Mouse (Mus musculus) forebrain, embryonic 13.5 days (tissue): ENCODE results near the gene Gm867. TPM values are rescaled to one million over a fixed set of nuclear protein-coding genes. Genes with fewer than 3 reads are reported as not detected.

Experiments used
- ATAC-seq: fragments of 200-750 bp; cut with Nextera tagmentation; 2 replicates; pipeline ENCODE4 v1.8.0; 2017
- H3K27ac ChIP-seq: fragments of 300-500 bp; sonication (generic); 2 replicates; pipeline ENCODE4 v1.5.1; 2015; ENCODE audit warnings: inconsistent platforms, mild to moderate bottlenecking, moderate library complexity
- H3K27me3 ChIP-seq: fragments of 300-500 bp; sonication (generic); 2 replicates; pipeline ENCODE4 v1.6.1; 2015; ENCODE audit warnings: mild to moderate bottlenecking, inconsistent platforms
- H3K36me3 ChIP-seq: fragments of 300-500 bp; sonication (generic); 2 replicates; pipeline ENCODE4 v1.6.1; 2015; ENCODE audit warnings: mild to moderate bottlenecking, inconsistent platforms; ENCODE audit not compliant: poor library complexity, severe bottlenecking
- H3K4me1 ChIP-seq: fragments of 300-500 bp; sonication (generic); 2 replicates; pipeline ENCODE4 v1.6.1; 2015; ENCODE audit warnings: inconsistent platforms
- H3K4me2 ChIP-seq: fragments of 300-500 bp; sonication (generic); 2 replicates; pipeline ENCODE4 v1.6.1; 2015; ENCODE audit warnings: inconsistent platforms, mild to moderate bottlenecking, moderate library complexity
- H3K4me3 ChIP-seq: fragments of 300-500 bp; sonication (generic); 2 replicates; pipeline ENCODE4 v1.5.1; 2015; ENCODE audit warnings: mild to moderate bottlenecking, inconsistent platforms
- H3K9ac ChIP-seq: fragments of 300-500 bp; sonication (generic); 2 replicates; pipeline ENCODE4 v1.6.1; 2015; ENCODE audit warnings: mild to moderate bottlenecking, inconsistent platforms
- H3K9me3 ChIP-seq: fragments of 300-500 bp; sonication (generic); replicated peaks from 2 replicates; pipeline ENCODE4 v1.6.1; 2016; ENCODE audit warnings: inconsistent platforms
- WGBS: fragments of 180-500 bp; shearing (Covaris S2); methylation state at CpG from one replicate; pipeline ENCODE4 v1.1.7; 2015; 5-methylcytosine and 5-hydroxymethylcytosine counted together
- polyA plus RNA-seq: library from polyadenylated mRNA; unstranded; fragments of >200 nt; fragmentation: Nextera tagmentation; extraction: Ambion mirVana; gene quantifications from 2 replicates; pipeline ENCODE4 v1.2.1, GENCODE M21; 2015

Gene Gm867
- polyA plus RNA-seq, 1 experiment from 2014 or later, result not detected

DNA sequence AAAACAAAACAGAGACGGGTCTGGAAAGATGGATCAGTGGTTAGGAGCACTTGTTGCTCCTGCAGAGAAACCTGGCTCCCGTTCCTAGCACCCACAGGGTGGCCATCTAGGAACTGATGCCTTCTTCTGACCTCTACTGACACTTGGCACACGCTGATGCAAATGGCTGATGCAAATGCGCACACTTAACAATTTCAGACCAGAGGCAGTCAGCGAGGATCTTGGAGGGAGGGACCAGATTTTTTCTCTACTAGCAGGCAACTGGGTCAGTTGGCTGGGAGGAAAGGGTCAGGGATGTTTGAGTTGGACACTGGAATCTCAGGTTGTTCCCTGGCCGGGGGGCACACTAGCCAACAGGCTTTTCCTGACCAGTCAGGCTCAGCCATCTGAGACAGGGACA, 7.6 kb downstream of the Gm867 start, which contains the start of gene Chchd10:
Gene Chchd10, plus strand, starts transcription at position 240 of the 400 bp plus-strand sequence.
- Histone ChIP-seq H3K4me1 (peaks cover 45% of the 10 kb centered on the region), H3K27ac (no peak within 1 kb of the TSS), H3K4me2 (peak within 1 kb of the TSS; percentile 91), H3K36me3 (peaks cover 4% of the 10 kb centered on the region; the same call in 1 of the 2 replicates), H3K27me3 (peaks cover 62% of the 10 kb centered on the region), H3K9ac (peak within 1 kb of the TSS; percentile 87), H3K9me3 (no peaks in the 10 kb centered on the region), H3K4me3 (peak within 1 kb of the TSS; percentile 50)
- no peak for ATAC-seq
- WGBS, result 16% methylated on average over 6 of the region's 6 CpGs

DNA sequence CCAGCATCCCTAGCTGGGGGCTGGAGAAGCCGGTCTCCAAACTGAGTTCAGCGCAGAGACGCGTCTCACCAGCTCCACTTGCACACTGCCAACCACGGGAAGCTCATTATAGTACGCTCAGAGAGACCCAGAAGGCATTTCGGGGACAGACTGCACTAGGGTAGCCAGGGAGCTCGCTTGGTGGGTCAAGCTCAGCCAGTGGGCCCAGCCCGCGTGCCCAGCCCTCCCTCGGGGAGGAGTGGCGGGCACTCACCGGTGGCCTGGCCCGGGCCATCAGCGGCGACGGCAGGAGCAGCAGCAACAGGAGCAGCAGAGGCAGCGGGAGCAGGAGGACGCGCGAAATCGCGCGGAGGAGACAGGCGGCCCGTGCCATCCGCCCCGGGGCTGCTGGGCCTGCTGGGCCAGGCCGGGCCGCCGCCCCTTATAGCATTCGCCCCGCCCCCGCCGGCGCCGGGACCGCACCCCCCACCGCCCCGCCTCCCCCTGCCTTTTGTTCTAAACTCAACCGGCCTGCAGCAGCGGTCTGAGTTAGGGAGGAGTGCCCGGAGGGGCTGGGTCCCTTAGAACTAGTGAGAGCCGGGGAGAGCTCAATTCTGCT, 8.3 kb downstream of the Gm867 start:
- peak overlapping the region; percentile 50 for H3K4me3 ChIP-seq
- under 1% methylated on average over 29 of the region's 44 CpGs for WGBS
- peak overlapping the region; percentile 91 for H3K4me2 ChIP-seq
- no peaks in the 10 kb centered on the region for H3K9me3 ChIP-seq
- no peak overlapping the region for H3K27ac ChIP-seq
- ATAC-seq, result peak; percentile 68
- peaks cover 45% of the 10 kb centered on the region for H3K4me1 ChIP-seq
- H3K36me3 ChIP-seq, result peaks cover 11% of the 10 kb centered on the region
- H3K9ac ChIP-seq, result peak overlapping the region; percentile 87
- peaks cover 55% of the 10 kb centered on the region for H3K27me3 ChIP-seq

DNA sequence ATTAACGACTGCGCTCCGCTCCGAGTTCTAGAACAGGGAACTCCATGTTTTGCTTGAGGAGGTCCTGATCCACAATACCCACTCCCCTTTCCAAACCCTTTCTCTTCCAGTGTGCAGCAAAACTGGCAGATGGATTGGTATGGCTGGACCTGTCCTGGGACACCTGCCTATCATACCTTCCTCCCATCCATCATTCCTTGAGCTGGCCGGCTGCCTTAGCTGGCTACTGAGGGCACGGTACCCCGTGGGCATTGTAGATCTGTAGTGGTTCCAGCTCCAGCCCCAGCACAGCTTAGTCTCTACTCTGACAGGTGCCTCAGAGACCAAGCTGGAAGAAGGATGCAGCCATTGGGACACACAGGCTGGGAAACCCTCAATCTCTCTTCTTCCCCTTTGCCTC, 9.2 kb downstream of the Gm867 start:
- ATAC-seq, result no peak
- Histone ChIP-seq H3K27ac (no peak overlapping the region), H3K9me3 (no peaks in the 10 kb centered on the region), H3K36me3 (peaks cover 20% of the 10 kb centered on the region), H3K27me3 (peaks cover 46% of the 10 kb centered on the region), H3K4me2 (peak overlapping the region; percentile 91), H3K4me1 (peaks cover 45% of the 10 kb centered on the region), H3K9ac (peak overlapping the region; percentile 87), H3K4me3 (peak overlapping the region; percentile 50)
- 26% methylated on average over 7 of the region's 7 CpGs for WGBS

DNA sequence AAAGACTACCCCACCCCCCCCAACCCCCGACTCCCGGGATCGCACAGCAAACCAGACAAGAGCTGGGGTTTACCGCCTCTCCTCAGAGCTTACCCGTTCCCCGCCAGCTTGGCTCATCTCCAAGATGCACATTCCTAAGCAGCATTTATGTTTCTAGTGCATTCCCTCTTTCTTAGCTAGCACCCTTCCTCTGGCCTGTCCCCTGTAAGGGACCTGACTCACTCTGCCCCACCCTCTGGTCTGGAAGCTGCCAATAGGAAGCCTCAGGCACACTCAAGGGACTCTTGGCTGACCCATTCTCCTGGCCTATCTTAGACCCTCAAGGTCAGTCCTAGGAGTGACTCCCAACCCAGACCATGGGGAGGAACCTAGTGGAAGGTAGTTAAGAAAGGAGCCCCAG, 10.2 kb downstream of the Gm867 start:
- no peaks in the 10 kb centered on the region for H3K9me3 ChIP-seq
- WGBS, result 18% methylated on average over 6 of the region's 6 CpGs
- H3K4me3 ChIP-seq, result no peak overlapping the region
- peaks cover 37% of the 10 kb centered on the region for H3K27me3 ChIP-seq
- no peak for ATAC-seq
- no peak overlapping the region for H3K27ac ChIP-seq
- peaks cover 35% of the 10 kb centered on the region for H3K4me1 ChIP-seq
- H3K36me3 ChIP-seq, result peaks cover 26% of the 10 kb centered on the region
- H3K4me2 ChIP-seq, result peak overlapping the region; percentile 91
- no peak overlapping the region for H3K9ac ChIP-seq

DNA sequence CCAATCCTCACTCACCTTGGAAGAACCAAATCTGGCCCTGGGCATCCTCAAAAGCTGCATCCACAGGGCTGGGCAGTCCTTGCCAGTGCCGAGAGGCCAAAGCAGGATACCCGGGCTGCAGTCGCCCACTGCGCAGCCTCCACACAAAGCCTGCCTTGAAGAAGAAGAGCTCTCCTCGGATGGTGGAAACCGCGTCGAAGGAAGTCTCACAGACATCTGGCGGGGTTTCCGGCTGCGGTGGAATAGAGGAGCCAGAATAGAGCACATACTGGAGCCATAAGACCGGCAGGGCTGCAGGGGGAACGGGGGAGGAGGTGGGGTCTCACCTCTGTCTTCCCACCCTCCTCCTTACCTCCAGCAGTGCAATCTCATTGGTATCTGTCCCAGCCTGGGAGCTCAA, 14.1 kb downstream of the Gm867 start:
- Histone ChIP-seq H3K27me3 (peaks cover 11% of the 10 kb centered on the region), H3K4me2 (no peak overlapping the region), H3K4me1 (peaks cover 26% of the 10 kb centered on the region), H3K36me3 (peaks cover 35% of the 10 kb centered on the region), H3K9ac (no peak overlapping the region), H3K4me3 (no peak overlapping the region), H3K27ac (no peak overlapping the region), H3K9me3 (no peaks in the 10 kb centered on the region)
- no peak for ATAC-seq
- WGBS, result 78% methylated on average over 13 of the region's 13 CpGs

GRCm38 (mm10) chr10:75924324-75924723, 16.1 kb downstream of the Gm867 start:
- Histone ChIP-seq H3K36me3 (peaks cover 35% of the 10 kb centered on the region), H3K9me3 (no peaks in the 10 kb centered on the region), H3K9ac (no peak overlapping the region), H3K4me1 (peaks cover 28% of the 10 kb centered on the region), H3K4me3 (no peak overlapping the region), H3K27ac (no peak overlapping the region), H3K27me3 (no peaks in the 10 kb centered on the region), H3K4me2 (no peak overlapping the region)
- 71% methylated on average over 2 of the region's 2 CpGs for WGBS
- no peak for ATAC-seq

DNA sequence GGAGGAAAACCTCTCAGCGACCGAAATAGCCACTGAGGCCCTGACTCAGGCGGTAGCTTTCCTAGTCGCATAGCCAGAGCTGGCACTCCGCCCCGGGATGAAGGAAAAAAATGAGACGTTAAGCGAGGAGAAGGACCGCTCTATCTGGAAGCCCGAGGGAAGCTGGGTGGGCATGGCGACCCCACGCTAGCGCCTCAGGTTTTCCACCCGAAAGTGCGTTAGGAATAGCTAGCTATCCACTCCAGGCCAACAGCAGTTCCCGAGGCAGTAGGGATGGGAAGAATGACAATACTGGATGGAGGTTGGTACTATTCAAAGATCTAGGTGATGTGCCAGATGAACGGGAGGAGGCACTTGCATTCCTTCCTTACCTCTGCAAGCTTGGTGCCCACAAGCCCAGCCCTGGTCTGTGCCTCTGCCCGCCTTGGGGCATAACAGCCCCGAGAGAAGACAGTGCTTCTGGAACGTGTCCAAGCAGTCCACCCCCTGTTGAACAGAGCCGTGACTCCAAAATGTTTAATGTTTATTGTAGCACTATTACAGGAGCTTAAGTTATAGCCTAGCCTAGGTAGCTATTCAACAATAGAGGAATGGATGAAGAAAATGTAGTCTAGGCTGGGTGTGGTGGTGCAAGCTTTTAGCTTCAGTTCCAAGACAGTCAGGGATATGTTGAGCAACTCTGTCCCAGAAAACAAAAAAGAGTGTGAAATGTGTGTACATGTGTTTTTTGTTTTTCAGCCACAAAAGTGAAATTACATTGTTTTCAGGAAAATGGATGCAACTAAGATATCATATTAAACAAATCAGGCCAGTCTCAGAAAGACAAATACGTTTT, 18.5 kb downstream of the Gm867 start:
- Histone ChIP-seq H3K4me2 (peak overlapping the region; percentile 81), H3K36me3 (peaks cover 33% of the 10 kb centered on the region), H3K4me3 (peak overlapping the region; percentile 91), H3K27ac (peak overlapping the region; percentile 97), H3K4me1 (peaks cover 41% of the 10 kb centered on the region), H3K9me3 (no peaks in the 10 kb centered on the region), H3K9ac (peak overlapping the region; percentile 96), H3K27me3 (no peaks in the 10 kb centered on the region)
- WGBS, result 4% methylated on average over 22 of the region's 22 CpGs
- peak; percentile 60 for ATAC-seq

GRCm38 (mm10) chr10:75921026-75921725, 19.3 kb downstream of the Gm867 start, which contains the start of gene Smarcb1:
Gene Smarcb1 (minus strand): TSS chr10:75921617.
- peaks cover 32% of the 10 kb centered on the region for H3K36me3 ChIP-seq
- H3K9ac ChIP-seq, result peak within 1 kb of the TSS; percentile 96
- under 1% methylated on average over 75 of the region's 76 CpGs for WGBS
- H3K27me3 ChIP-seq, result no peaks in the 10 kb centered on the region
- peak within 1 kb of the TSS; percentile 81 for H3K4me2 ChIP-seq
- peaks cover 41% of the 10 kb centered on the region for H3K4me1 ChIP-seq
- H3K27ac ChIP-seq, result peak within 1 kb of the TSS; percentile 97
- ATAC-seq, result peak; percentile 93
- peak within 1 kb of the TSS; percentile 91 for H3K4me3 ChIP-seq
- H3K9me3 ChIP-seq, result no peaks in the 10 kb centered on the region

- Histone ChIP-seq H3K36me3 (peaks cover 39% of the 10 kb centered on the region), H3K9me3 (no peaks in the 10 kb centered on the region), H3K27me3 (no peaks in the 10 kb centered on the region), H3K9ac (0 out of 2 replicates have a peak overlapping the region, but pooled peaks have one; percentile 26), H3K27ac (no peak overlapping the region), H3K4me3 (no peak overlapping the region), H3K4me2 (peak overlapping the region; percentile 81), H3K4me1 (peaks cover 41% of the 10 kb centered on the region)
- WGBS, result 90% methylated on average over 5 of the region's 5 CpGs
- ATAC-seq, result no peak
These were observed 21.4 kb downstream of the Gm867 start for GRCm38 (mm10) chr10:75919026-75919425.

- Histone ChIP-seq H3K9me3 (no peaks in the 10 kb centered on the region), H3K4me1 (peaks cover 29% of the 10 kb centered on the region), H3K4me3 (no peak overlapping the region), H3K27ac (no peak overlapping the region), H3K9ac (no peak overlapping the region), H3K27me3 (no peaks in the 10 kb centered on the region), H3K4me2 (no peak overlapping the region), H3K36me3 (peaks cover 57% of the 10 kb centered on the region)
- no peak for ATAC-seq
- WGBS, result 90% methylated on average over 8 of the region's 8 CpGs
These were observed 23.6 kb downstream of the Gm867 start for GRCm38 (mm10) chr10:75916840-75917239.

- Histone ChIP-seq H3K4me3 (no peak overlapping the region), H3K4me1 (peaks cover 25% of the 10 kb centered on the region), H3K27ac (no peak overlapping the region), H3K9ac (no peak overlapping the region), H3K9me3 (no peaks in the 10 kb centered on the region), H3K27me3 (no peaks in the 10 kb centered on the region), H3K36me3 (peaks cover 70% of the 10 kb centered on the region), H3K4me2 (no peak overlapping the region)
- no peak for ATAC-seq
- 94% methylated on average over 7 of the region's 7 CpGs for WGBS
These were observed 24.9 kb downstream of the Gm867 start for GRCm38 (mm10) chr10:75915557-75915956.
